8 mouse cellular contexts compared by ENCODE assay signal in the genomic region with DNA sequence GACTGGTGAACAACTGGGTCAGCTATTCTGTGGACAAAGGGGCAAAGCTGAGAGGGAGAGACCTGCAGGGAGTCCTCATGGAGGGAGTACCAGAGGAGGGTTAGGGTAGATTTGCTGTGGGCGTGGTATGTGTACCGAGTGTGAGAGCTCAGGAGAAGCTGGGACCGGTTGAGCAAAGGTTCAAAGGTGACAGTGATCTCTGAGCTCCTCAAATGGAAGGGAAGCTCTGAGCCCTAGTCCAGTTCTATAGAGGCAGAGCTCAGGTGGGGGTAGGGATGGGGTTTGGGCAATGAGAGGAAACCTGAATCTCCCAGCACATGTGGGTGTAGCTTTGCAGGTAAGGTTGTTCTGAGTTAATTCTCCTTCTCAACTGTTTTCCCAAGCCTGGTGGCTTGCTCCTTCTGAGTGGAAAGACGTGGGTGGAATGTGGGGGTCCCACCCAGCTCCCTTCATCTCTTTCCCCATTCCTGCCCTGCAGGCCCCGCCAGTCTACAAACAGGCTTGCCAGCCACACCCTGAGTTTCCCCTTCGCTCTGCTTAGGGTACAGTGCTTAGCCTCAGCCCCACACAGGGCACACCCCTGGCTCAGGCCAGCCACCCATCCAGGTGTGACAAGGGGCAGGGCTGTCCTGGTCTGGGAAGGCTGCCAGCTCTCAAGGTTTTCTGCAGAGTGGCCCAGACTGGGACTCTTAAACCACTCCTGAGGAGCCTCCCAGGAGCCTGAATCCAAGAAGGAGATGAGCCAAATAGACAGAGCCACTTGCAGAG. TPM values are rescaled to one million over a fixed set of nuclear protein-coding genes. Genes with fewer than 3 reads are reported as not detected.
DNase-seq lines count a peak whose midpoint lies in the region; ATAC-seq lines count a peak whose summit lies in the region.
"Had no signal": no experiment of that assay in that cellular context is flagged by ENCODE, and none has a peak within 500 bp of the region (broad histone marks: within the 10 kb centered on the region; RNA-seq: fewer than 3 reads in every experiment).

No protein-coding gene starts in this region.

- peak; percentile 58 for DNase-seq in urinary bladder, adult 2 months (ENCODE audit: low spot score)
- DNase-seq in embryo, embryonic 10.5 days (ENCODE audit: low spot score), result no peak
- no peak for DNase-seq in left cerebral cortex, postnatal 14 days (ENCODE audit: low spot score in 2 of 2)
- no peak for DNase-seq in cerebellum, adult 18-20 months

- intact Hi-C loops in left cerebral cortex, postnatal 14 days (cut with DNase I), result no loop called here

- peaks cover 17% of the 10 kb centered on the region for H3K4me1 ChIP-seq in intestine, embryonic 15.5 days (replicated peaks)
- H3K4me1 ChIP-seq in kidney, embryonic 15.5 days, result peaks cover 37% of the 10 kb centered on the region
- peaks cover 13% of the 10 kb centered on the region for H3K4me1 ChIP-seq in lung, embryonic 16.5 days (replicated peaks; ENCODE audit: control insufficient read depth, insufficient read depth, low read length)

- peak overlapping the region; percentile 58 for H3K27ac ChIP-seq in intestine, embryonic 15.5 days
- peak overlapping the region; percentile 33 for H3K27ac ChIP-seq in kidney, embryonic 15.5 days
- H3K27ac ChIP-seq in lung, embryonic 16.5 days (ENCODE audit: low read length), result peak overlapping the region; percentile 91

- no peak overlapping the region for H3K4me3 ChIP-seq in intestine, embryonic 15.5 days (replicated peaks)
- no peak overlapping the region for H3K4me3 ChIP-seq in kidney, embryonic 15.5 days (replicated peaks)
- no peak overlapping the region for H3K4me3 ChIP-seq in lung, embryonic 16.5 days (ENCODE audit: low read length)

- H3K9ac ChIP-seq in intestine, embryonic 15.5 days, result no peak overlapping the region
- no peak overlapping the region for H3K9ac ChIP-seq in kidney, embryonic 15.5 days
- no peak overlapping the region for H3K9ac ChIP-seq in lung, embryonic 16.5 days (ENCODE audit: low read length)

- no peaks in the 10 kb centered on the region for H3K9me3 ChIP-seq in intestine, embryonic 15.5 days
- no peaks in the 10 kb centered on the region for H3K9me3 ChIP-seq in kidney, embryonic 15.5 days (replicated peaks)
- no peaks in the 10 kb centered on the region for H3K9me3 ChIP-seq in lung, embryonic 16.5 days (ENCODE audit: control insufficient read depth, low read length)

- no peaks in the 10 kb centered on the region for H3K27me3 ChIP-seq in intestine, embryonic 15.5 days (replicated peaks)
- H3K27me3 ChIP-seq in kidney, embryonic 15.5 days, result no peaks in the 10 kb centered on the region
- H3K27me3 ChIP-seq in lung, embryonic 16.5 days (ENCODE audit: control insufficient read depth, insufficient read depth, low read depth, low read length), result no peaks in the 10 kb centered on the region

- WGBS in intestine, embryonic 15.5 days, result 63% methylated on average over 6 of the region's 6 CpGs
- 63% methylated on average over 6 of the region's 6 CpGs for WGBS in kidney, embryonic 15.5 days
- WGBS in lung, embryonic 16.5 days, result 49% methylated on average over 6 of the region's 6 CpGs

- peak overlapping the region; percentile 25 for H3K4me2 ChIP-seq in intestine, embryonic 15.5 days (replicated peaks)
- H3K4me2 ChIP-seq in kidney, embryonic 15.5 days, result no peak overlapping the region
- H3K4me2 ChIP-seq in lung, embryonic 16.5 days (ENCODE audit: low read depth, low read length), result peak overlapping the region; percentile 4; the same call in 1 of the 2 replicates

- no peaks in the 10 kb centered on the region for H3K36me3 ChIP-seq in intestine, embryonic 15.5 days
- H3K36me3 ChIP-seq in kidney, embryonic 15.5 days, result no peaks in the 10 kb centered on the region
- H3K36me3 ChIP-seq in lung, embryonic 16.5 days (ENCODE audit: control insufficient read depth, insufficient read depth, low read length), result no peaks in the 10 kb centered on the region

- ATAC-seq in intestine, embryonic 15.5 days, result peak; percentile 92
- ATAC-seq in kidney, embryonic 15.5 days (replicated peaks; ENCODE audit: low FRiP score), result peak; percentile 88
- peak; percentile 94 for ATAC-seq in lung, embryonic 16.5 days (ENCODE audit: low read depth)

RNA-seq across cellular contexts. Expression of gene Paqr5, which starts 26.8 kb away (rescaled TPM):
- polyA plus RNA-seq in intestine, embryonic 15.5 days (2015; fragmentation: Nextera tagmentation; extraction: Ambion mirVana), result 7.6 and 9.6 TPM in 2 replicates
- polyA plus RNA-seq in kidney, embryonic 15.5 days (2015; fragmentation: Nextera tagmentation; extraction: Ambion mirVana), result 26.8 and 28.8 TPM in 2 replicates
- 5.1 and 7.2 TPM in 2 replicates for polyA plus RNA-seq in lung, embryonic 16.5 days (2015; fragmentation: Nextera tagmentation; extraction: Ambion mirVana)
- 125 and 147 TPM in 2 replicates for polyA plus RNA-seq in urinary bladder, adult 2 months (2012; rRNA removed)
- 1 to 10 TPM in 1 of 2 experiments, under 1 TPM in 1; 0.80 to 2.3 TPM for total RNA-seq in left cerebral cortex, postnatal 14 days (2021)
- total RNA-seq: liver, adult 2 months had no signal

RNA-seq across cellular contexts. Expression of gene Kif23, which starts 53.3 kb away (rescaled TPM):
- 83.2 and 92.6 TPM in 2 replicates for polyA plus RNA-seq in intestine, embryonic 15.5 days (2015; fragmentation: Nextera tagmentation; extraction: Ambion mirVana)
- 123 and 127 TPM in 2 replicates for polyA plus RNA-seq in kidney, embryonic 15.5 days (2015; fragmentation: Nextera tagmentation; extraction: Ambion mirVana)
- polyA plus RNA-seq in lung, embryonic 16.5 days (2015; fragmentation: Nextera tagmentation; extraction: Ambion mirVana), result 138 and 146 TPM in 2 replicates
- 12.8 and 13.4 TPM in 2 replicates for polyA plus RNA-seq in urinary bladder, adult 2 months (2012; rRNA removed)
- 1 to 10 TPM; 1.9 to 2.0 TPM for total RNA-seq in left cerebral cortex, postnatal 14 days (2021)

Comparison
In these comparisons a context has a peak if more than half of its experiments do, and no peak if none do; other contexts are left out.
1. H3K27ac ChIP-seq: peak in every context shown above with its lines; median percentile 91 in lung, embryonic 16.5 days; 58 in intestine, embryonic 15.5 days; 33 in kidney, embryonic 15.5 days.